Mouse (Mus musculus) hindlimb bud, embryonic 11.5 days (tissue): Measurements from ENCODE around the gene Gls2.
"Not testable (repeated sequence)": the region's sequence is repeated elsewhere in the genome, so short reads cannot be mapped to it uniquely, and the experiment has no call there.

Experiments
- DNase-seq: peaks from one replicate; pipeline ENCODE4 v3.0.0-alpha.2; 2012; ENCODE audit warnings: low read depth, low spot score; ENCODE audit errors: extremely low spot score

The Gls2 gene

DNA sequence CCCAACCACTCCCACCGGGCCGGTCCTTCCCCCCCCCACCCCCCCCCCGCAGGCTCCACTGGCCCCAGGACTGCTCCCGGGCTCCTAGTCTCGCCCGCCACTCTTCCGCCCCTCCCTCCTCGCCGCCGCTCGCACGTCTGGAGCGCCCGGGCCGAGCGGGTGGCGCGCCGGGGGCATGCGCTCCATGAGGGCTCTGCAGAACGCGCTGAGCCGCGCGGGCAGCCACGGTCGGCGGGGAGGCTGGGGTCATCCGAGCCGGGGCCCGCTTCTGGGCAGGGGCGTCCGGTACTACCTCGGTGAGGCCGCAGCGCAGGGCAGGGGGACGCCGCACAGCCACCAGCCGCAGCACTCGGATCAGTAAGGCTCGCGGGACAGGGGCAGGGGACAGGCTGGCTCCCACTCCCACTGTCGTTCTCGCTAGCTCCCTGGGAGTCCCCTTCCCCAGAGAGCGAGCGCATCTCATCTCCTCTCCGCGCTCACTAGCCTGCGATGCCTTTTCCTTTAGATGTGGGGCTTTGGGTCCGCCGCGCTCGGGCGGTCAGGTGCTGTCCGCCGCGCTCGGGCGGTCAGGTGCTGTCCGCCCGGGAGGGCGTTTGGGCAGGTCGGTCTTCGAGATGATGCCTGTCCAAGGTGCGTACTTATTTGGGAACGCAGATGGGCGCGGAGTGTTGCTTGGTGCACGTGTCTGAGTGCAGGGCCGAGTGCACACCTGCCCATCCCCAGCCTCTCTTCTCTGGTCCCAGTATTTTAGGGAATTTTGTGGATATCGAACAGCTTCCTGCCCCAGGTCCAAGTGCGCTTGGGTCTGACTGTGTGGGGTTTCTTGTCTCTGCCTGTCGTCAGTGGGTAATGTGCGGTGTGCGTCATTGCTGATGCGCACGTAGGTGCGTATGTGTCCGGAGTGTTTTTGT, 549 bp downstream of the Gls2 start:
- no peak for DNase-seq

DNA sequence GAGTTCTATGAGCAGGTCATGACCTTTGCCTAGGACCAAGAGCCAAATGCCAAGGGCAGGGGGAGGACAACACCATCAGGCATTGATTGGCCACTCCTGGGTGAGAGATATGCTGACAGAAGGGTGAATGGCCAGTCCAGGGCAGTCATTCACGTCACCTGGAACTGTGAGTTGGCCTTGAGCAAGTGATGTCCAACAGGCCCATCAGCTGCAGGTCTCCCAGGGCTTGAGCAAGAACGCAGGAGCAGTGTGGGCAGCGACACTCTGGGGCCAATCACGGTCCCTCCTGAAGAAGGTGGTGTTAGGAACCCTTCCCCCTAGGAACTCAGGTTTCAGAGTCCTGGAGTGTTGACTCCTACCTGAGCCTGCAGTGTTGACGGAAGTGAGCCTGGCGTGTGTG, 7.6 kb downstream of the Gls2 start:
- DNase-seq: no peak

DNA sequence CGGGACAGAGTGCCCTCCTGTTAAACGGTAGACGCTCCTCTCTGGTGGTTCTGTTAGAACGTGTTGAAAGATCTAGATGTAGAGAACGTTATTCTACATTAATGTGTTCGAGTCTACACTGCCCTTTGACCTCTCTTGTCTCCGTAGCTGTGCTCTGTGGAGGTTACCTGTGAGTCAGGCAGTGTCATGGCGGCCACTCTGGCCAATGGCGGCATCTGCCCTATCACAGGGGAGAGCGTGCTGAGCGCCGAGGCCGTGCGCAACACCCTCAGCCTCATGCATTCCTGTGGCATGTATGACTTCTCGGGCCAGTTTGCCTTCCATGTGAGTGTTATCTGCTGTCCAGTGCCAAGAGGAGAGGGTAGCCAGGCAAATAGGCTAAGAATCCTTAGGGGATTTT, 10.7 kb downstream of the Gls2 start:
- DNase-seq: no peak

DNA sequence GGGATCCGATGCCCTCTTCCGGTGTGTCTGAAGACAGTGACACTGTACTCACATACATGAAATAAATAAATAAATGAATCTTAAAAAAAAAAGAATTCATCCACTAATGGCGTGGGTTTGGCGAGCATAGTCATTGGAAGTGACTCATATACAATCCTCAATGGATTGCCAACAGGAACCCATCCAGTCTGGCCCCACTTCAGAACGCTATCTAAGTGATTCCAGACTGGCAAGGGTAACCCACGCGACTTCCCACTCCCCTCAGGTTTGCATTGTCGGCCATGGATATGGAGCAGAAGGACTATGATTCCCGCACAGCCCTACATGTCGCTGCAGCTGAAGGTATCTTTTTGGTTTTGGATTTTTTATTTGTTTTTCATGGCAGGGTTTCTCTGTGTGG, 14.1 kb downstream of the Gls2 start:
- DNase-seq: no peak

- DNase-seq: no peak
Measured at GRCm38 (mm10) chr10:128209311-128210009, 15.2 kb downstream of the Gls2 start.

- DNase-seq: no peak
Measured at GRCm38 (mm10) chr10:128210131-128210530, 15.9 kb downstream of the Gls2 start.

DNA sequence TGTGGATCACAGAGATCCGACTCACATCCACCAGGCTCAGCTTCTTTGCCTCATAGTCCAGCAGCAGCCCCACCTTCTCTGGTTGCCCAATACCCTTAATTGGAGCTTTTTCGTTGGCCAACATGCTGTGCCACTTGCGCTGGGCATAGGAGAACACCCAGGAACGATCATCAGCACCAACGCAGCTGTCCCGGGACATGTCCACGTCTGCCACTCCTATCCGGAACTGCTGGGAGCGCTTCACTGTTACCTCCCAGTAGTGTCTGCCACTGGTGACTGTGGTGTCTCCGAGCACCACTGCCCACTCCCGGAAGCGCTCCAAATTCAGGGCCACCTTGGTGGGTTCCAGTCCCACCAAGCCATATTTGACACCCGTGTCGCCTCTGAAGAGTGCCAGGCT, 16.7 kb downstream of the Gls2 start:
- no peak for DNase-seq

- DNase-seq: peak; percentile 84
Measured at GRCm38 (mm10) chr10:128211390-128212108, 17.3 kb downstream of the Gls2 start, which contains the start of gene Spryd4. Gene Spryd4 (minus strand): TSS chr10:128211807.

GRCm38 (mm10) chr10:128212148-128212547, 17.9 kb downstream of the Gls2 start:
- no peak for DNase-seq

GRCm38 (mm10) chr10:128212871-128213323, 18.6 kb downstream of the Gls2 start:
- peak; percentile 84 for DNase-seq

DNA sequence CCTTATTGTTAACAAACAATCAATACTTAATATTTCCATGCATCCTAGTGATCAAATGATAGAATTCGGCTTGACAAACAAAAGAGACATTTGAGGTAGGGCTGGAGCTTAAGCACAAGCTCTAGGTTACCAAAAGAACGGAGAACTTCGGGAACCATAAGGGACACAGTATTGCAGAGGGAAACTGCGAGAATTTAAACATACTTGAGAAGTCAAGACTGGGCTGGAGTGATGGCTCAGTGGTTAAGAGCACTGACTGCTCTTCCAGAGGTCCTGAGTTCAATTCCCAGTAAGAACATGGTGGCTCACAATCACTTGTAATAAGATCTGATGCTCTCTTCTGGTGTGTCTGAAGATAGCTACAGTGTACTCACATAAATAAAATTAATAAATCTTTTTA, 19.9 kb downstream of the Gls2 start:
- not testable (repeated sequence) for DNase-seq

DNA sequence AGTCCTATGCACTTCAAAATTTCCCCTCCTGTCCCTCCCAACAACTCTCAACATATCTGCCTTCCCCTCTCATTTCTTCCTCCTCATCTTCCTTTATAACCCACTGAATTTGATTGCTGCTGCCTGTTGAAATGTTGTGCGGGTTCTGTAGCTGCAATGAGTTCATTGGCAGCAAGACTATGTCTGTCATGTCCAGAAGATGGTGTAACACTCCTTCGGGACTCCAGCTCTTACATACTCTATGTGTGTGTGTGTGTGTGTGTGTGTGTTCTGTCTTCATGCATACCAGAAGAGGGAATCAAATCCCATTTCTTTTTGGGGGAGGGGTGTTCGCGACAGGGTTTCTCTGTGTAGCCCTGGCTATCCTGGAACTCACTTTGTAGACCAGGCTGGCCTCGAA, 20.7 kb downstream of the Gls2 start:
- DNase-seq: no peak

DNA sequence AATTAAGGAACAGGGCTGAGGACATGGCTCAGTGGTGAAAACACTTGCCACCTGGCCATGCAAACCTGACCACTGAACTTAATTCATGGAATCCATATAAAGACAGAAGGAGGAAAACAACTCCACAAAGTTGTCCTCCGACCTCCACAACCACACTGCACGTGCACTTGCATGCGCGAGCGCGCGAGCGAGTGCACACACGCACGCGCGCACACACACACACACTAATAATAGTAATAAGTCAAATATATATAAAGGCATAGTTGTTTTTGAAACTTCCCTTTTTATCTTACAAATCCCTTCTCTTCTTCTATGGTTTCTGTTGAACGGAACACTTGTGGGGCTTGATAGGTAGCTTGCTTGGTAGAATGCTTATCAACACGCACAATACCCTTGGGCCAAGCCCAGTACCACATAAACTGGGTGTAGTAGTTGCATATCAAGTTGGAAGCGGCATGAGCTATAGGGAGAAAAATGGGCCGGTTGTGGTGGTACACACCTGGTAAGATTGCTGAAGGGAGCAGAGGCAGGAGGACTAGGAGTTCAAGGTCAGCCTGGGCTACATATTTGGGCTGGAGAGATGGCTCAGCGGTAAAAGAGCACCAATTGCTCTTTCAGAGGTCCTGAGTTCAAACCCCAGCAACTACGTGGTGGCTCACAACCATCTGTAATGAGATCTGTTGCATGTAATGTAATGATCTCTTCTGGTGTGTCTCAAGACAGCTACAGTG, 24.3 kb downstream of the Gls2 start:
- DNase-seq: no peak

DNA sequence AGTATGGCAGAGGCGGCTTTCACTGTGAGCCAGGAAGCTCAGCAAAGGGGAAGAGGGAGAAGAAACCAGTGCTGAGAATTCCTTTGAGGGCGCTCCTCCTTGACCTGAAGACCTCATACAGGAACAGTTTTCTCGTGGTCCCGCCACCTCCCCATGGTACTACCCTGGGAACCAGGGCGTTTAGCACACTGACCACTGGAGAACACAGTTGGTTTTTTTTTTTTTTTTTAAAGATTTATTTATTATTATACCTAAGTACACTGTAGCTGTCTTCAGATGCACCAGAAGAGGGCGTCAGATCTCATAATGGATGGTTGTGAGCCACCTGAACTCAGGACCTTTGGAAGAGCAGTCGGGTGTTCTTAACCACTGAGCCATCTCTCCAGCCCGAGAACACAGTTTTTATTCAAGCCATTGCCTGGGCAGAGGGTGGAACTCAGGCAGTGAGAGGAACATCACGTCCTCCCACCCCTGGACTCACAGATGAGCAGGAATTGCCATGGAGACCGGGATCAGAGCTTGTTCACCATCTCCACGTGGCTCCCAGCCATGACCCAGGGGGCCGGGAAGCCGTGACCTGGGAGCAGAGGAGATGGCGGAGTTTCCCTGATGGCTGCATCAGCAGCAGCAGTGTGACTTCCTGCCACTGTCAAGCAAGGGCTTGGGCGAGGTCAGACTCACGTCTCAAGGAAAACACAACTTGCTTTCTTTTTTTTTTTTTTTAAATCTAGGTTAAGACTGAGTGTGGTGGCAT, 27.5 kb downstream of the Gls2 start:
- no peak for DNase-seq

GRCm38 (mm10) chr10:128225064-128225463, 30.8 kb downstream of the Gls2 start:
- DNase-seq: no peak

GRCm38 (mm10) chr10:128225538-128225937, 31.3 kb downstream of the Gls2 start, which contains the start of gene Mip:
Gene Mip (plus strand): TSS chr10:128225838.
- DNase-seq: no peak

- no peak for DNase-seq
Measured at GRCm38 (mm10) chr10:128227592-128227991, 33.3 kb downstream of the Gls2 start.

DNA sequence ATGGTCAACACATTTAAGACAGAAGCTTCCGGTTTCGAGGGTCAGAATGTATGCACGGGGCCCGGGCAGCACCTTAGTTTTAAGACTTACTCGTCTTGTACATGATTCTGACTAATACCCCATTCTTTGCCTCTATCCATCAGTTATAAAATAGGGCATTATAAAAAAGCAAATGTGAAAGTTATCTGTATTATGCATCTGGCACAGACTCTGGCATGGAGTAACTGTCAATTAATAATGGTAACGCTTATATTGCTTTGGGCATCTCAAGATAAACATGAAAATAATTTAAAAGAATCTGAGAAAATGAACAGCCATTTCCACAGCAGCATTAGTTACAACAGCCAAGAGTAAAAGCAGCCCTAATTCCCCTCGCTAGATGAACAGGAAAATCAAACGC, 33.8 kb downstream of the Gls2 start:
- DNase-seq: no peak

- no peak for DNase-seq
Measured at GRCm38 (mm10) chr10:128230582-128230981, 36.3 kb downstream of the Gls2 start.

GRCm38 (mm10) chr10:128231146-128231545, 36.9 kb downstream of the Gls2 start:
- no peak for DNase-seq
